Mouse (Mus musculus) ovary, postnatal 10 days (tissue): Measurements from ENCODE around the gene Opcml.

Experiments
- DNase-seq: peaks from one replicate; pipeline ENCODE4 v3.0.0; 2022; ENCODE audit warnings: low spot score

Gene Opcml

GRCm38 (mm10) chr9:28011483-28011882 is 220.9 kb downstream of the Opcml start:
- DNase-seq = no peak

GRCm38 (mm10) chr9:28012664-28013063 is 222.1 kb downstream of the Opcml start:
- DNase-seq = no peak

- DNase-seq = no peak
Measured at GRCm38 (mm10) chr9:28013192-28013591, 222.6 kb downstream of the Opcml start.

GRCm38 (mm10) chr9:28028156-28028555 is 237.6 kb downstream of the Opcml start:
- DNase-seq = no peak

- DNase-seq = no peak
Measured at GRCm38 (mm10) chr9:28028788-28029393, 238.3 kb downstream of the Opcml start.

GRCm38 (mm10) chr9:28049157-28049556 is 258.6 kb downstream of the Opcml start:
- no peak for DNase-seq

GRCm38 (mm10) chr9:28057171-28057845 is 266.7 kb downstream of the Opcml start:
- DNase-seq = no peak

GRCm38 (mm10) chr9:28065126-28065525 is 274.6 kb downstream of the Opcml start:
- DNase-seq = no peak

GRCm38 (mm10) chr9:28080694-28081093 is 290.1 kb downstream of the Opcml start:
- DNase-seq = no peak

GRCm38 (mm10) chr9:28083754-28084153 is 293.2 kb downstream of the Opcml start:
- no peak for DNase-seq

- no peak for DNase-seq
Measured at GRCm38 (mm10) chr9:28084273-28084726, 293.7 kb downstream of the Opcml start.

- no peak for DNase-seq
Measured at GRCm38 (mm10) chr9:28091395-28091794, 300.8 kb downstream of the Opcml start.

GRCm38 (mm10) chr9:28094722-28095121 is 304.1 kb downstream of the Opcml start:
- DNase-seq = no peak

- DNase-seq = no peak
Measured at GRCm38 (mm10) chr9:28096204-28096603, 305.6 kb downstream of the Opcml start.

GRCm38 (mm10) chr9:28101981-28102380 is 311.4 kb downstream of the Opcml start:
- no peak for DNase-seq

GRCm38 (mm10) chr9:28121858-28122257 is 331.3 kb downstream of the Opcml start:
- DNase-seq = no peak

GRCm38 (mm10) chr9:28128735-28129134 is 338.2 kb downstream of the Opcml start:
- no peak for DNase-seq

- DNase-seq = no peak
Measured at GRCm38 (mm10) chr9:28131521-28131920, 340.9 kb downstream of the Opcml start.

GRCm38 (mm10) chr9:28136614-28137013 is 346.0 kb downstream of the Opcml start:
- no peak for DNase-seq

GRCm38 (mm10) chr9:28139957-28140597 is 349.5 kb downstream of the Opcml start:
- no peak for DNase-seq

GRCm38 (mm10) chr9:28149507-28149906 is 358.9 kb downstream of the Opcml start:
- DNase-seq = no peak

GRCm38 (mm10) chr9:28153748-28154147 is 363.2 kb downstream of the Opcml start:
- DNase-seq = no peak

- DNase-seq = no peak
Measured at GRCm38 (mm10) chr9:28157092-28157491, 366.5 kb downstream of the Opcml start.
